Mouse (Mus musculus) ES-Bruce4 (cell line): ENCODE measurements around the gene Coro1c.

Experiments
- CTCF ChIP-seq: IDR thresholded peaks from one replicate; pipeline ENCODE4 v1.8.1; 2011; ENCODE audit warnings: low read depth, low read length
- EP300 ChIP-seq: IDR thresholded peaks from 2 replicates; pipeline ENCODE4 v1.6.1; 2011; ENCODE audit warnings: low read depth, low read length; ENCODE audit not compliant: insufficient read depth
- POLR2A ChIP-seq: IDR thresholded peaks from one replicate; pipeline ENCODE4 v1.8.1; 2011; ENCODE audit warnings: low read length; ENCODE audit not compliant: insufficient read depth

DNA sequence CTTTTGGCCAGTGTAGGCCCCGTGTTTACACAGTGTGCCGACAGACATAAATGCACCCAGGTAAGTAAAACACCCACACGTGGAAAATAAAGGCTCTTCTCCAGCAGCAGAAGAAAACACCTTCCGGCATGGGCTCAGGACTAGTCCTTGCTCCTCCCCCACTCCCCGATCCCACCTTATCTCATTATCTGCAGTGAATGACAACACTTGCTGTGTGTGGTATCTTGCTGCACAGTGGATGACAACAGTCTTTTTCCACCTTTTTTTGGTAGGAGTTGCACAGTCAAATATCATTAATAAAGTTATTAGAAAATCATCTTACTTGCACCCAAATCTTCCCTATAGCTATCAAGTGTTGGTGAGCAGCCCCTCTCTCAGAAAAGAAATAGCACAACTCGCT, 43.6 kb downstream of the Coro1c start:
- TF ChIP-seq POLR2A (no peak), CTCF (no peak), EP300 (no peak)
